Mouse (Mus musculus): ENCODE measurements around the gene Fig4. TPM values are rescaled to one million over a fixed set of nuclear protein-coding genes. Genes with fewer than 3 reads are reported as not detected.

The Fig4 gene
- polyA plus RNA-seq, 1 experiment from 2014 or later: 24.7 TPM

GRCm38 (mm10) chr10:41288771-41289415 lies 14.2 kb downstream of the Fig4 start:
- H3K4me1 ChIP-seq: peaks cover 13% of the 10 kb centered on the region
- no peak overlapping the region for H3K4me3 ChIP-seq
- peak overlapping the region; percentile 50; the same call in 1 of the 2 replicates for H3K9ac ChIP-seq
- peak; percentile 90 for ATAC-seq (ENCODE audit: low FRiP score)
- no peak overlapping the region for H3K4me2 ChIP-seq (replicated peaks)
- H3K36me3 ChIP-seq: no peaks in the 10 kb centered on the region; the same call in 1 of the 2 replicates
- no peaks in the 10 kb centered on the region for H3K9me3 ChIP-seq (replicated peaks)
- H3K27me3 ChIP-seq: no peaks in the 10 kb centered on the region
- no peak overlapping the region for H3K27ac ChIP-seq
- 39% methylated on average over 16 of the region's 16 CpGs for WGBS

- H3K4me3 ChIP-seq: no peak overlapping the region
- H3K9ac ChIP-seq: peak overlapping the region; percentile 50; the same call in 1 of the 2 replicates
- peaks cover 9% of the 10 kb centered on the region for H3K4me1 ChIP-seq
- H3K27ac ChIP-seq: no peak overlapping the region
- ATAC-seq (ENCODE audit: low FRiP score): no peak
- H3K4me2 ChIP-seq (replicated peaks): no peak overlapping the region
- H3K27me3 ChIP-seq: no peaks in the 10 kb centered on the region
- H3K36me3 ChIP-seq: no peaks in the 10 kb centered on the region; the same call in 1 of the 2 replicates
- 85% methylated on average over 1 of the region's 1 CpGs for WGBS
- no peaks in the 10 kb centered on the region for H3K9me3 ChIP-seq (replicated peaks)
Observed at GRCm38 (mm10) chr10:41288074-41288473, 15.0 kb downstream of the Fig4 start.

GRCm38 (mm10) chr10:41287618-41288017 lies 15.4 kb downstream of the Fig4 start:
- H3K36me3 ChIP-seq: peaks cover 3% of the 10 kb centered on the region; the same call in 1 of the 2 replicates
- no peaks in the 10 kb centered on the region for H3K27me3 ChIP-seq
- no peak overlapping the region for H3K9ac ChIP-seq
- H3K27ac ChIP-seq: no peak overlapping the region
- WGBS: 89% methylated on average over 3 of the region's 3 CpGs
- H3K4me1 ChIP-seq: peaks cover 5% of the 10 kb centered on the region
- no peaks in the 10 kb centered on the region for H3K9me3 ChIP-seq (replicated peaks)
- H3K4me3 ChIP-seq: no peak overlapping the region
- no peak overlapping the region for H3K4me2 ChIP-seq (replicated peaks)
- no peak for ATAC-seq (ENCODE audit: low FRiP score)

GRCm38 (mm10) chr10:41282086-41282485 lies 21.0 kb downstream of the Fig4 start:
- Histone ChIP-seq H3K4me2 (replicated peaks) (no peak overlapping the region), H3K4me1 (no peaks in the 10 kb centered on the region), H3K4me3 (no peak overlapping the region), H3K27ac (no peak overlapping the region), H3K9ac (no peak overlapping the region), H3K27me3 (no peaks in the 10 kb centered on the region), H3K9me3 (replicated peaks) (no peaks in the 10 kb centered on the region), H3K36me3 (peaks cover 4% of the 10 kb centered on the region)
- no peak for ATAC-seq (ENCODE audit: low FRiP score)
- WGBS: 92% methylated on average over 2 of the region's 2 CpGs

GRCm38 (mm10) chr10:41280796-41281195 lies 22.3 kb downstream of the Fig4 start:
- WGBS: 92% methylated on average over 2 of the region's 2 CpGs
- no peak for ATAC-seq (ENCODE audit: low FRiP score)

GRCm38 (mm10) chr10:41280177-41280576 lies 22.9 kb downstream of the Fig4 start:
- Histone ChIP-seq H3K27me3 (no peaks in the 10 kb centered on the region), H3K36me3 (peaks cover 7% of the 10 kb centered on the region), H3K9me3 (replicated peaks) (no peaks in the 10 kb centered on the region), H3K4me3 (no peak overlapping the region), H3K9ac (no peak overlapping the region), H3K4me1 (no peaks in the 10 kb centered on the region), H3K4me2 (replicated peaks) (no peak overlapping the region), H3K27ac (no peak overlapping the region)
- ATAC-seq (ENCODE audit: low FRiP score): no peak
- WGBS: 50% methylated on average over 6 of the region's 6 CpGs

More at GRCm38 (mm10) chr10:41280796-41281195, 22.3 kb downstream of the Fig4 start:
- H3K4me1 ChIP-seq: no peaks in the 10 kb centered on the region
- H3K4me3 ChIP-seq: no peak overlapping the region
- H3K36me3 ChIP-seq: peaks cover 7% of the 10 kb centered on the region
- no peak overlapping the region for H3K27ac ChIP-seq
- no peaks in the 10 kb centered on the region for H3K9me3 ChIP-seq (replicated peaks)
- H3K27me3 ChIP-seq: no peaks in the 10 kb centered on the region
- no peak overlapping the region for H3K9ac ChIP-seq
- no peak overlapping the region for H3K4me2 ChIP-seq (replicated peaks)

- no peaks in the 10 kb centered on the region for H3K27me3 ChIP-seq
- no peak overlapping the region for H3K4me3 ChIP-seq
- no peak overlapping the region for H3K4me2 ChIP-seq (replicated peaks)
- peaks cover 7% of the 10 kb centered on the region for H3K36me3 ChIP-seq
- no peaks in the 10 kb centered on the region for H3K9me3 ChIP-seq (replicated peaks)
- ATAC-seq (ENCODE audit: low FRiP score): no peak
- H3K9ac ChIP-seq: no peak overlapping the region
- no peak overlapping the region for H3K27ac ChIP-seq
- H3K4me1 ChIP-seq: no peaks in the 10 kb centered on the region
- WGBS: 86% methylated on average over 1 of the region's 1 CpGs
Observed at GRCm38 (mm10) chr10:41278808-41279207, 24.3 kb downstream of the Fig4 start.

GRCm38 (mm10) chr10:41274871-41275270 lies 28.2 kb downstream of the Fig4 start:
- Histone ChIP-seq H3K4me3 (no peak overlapping the region), H3K36me3 (peaks cover 3% of the 10 kb centered on the region), H3K9me3 (replicated peaks) (no peaks in the 10 kb centered on the region), H3K9ac (no peak overlapping the region), H3K4me2 (replicated peaks) (no peak overlapping the region), H3K27ac (no peak overlapping the region), H3K27me3 (no peaks in the 10 kb centered on the region), H3K4me1 (no peaks in the 10 kb centered on the region)
- 88% methylated on average over 1 of the region's 1 CpGs for WGBS
- no peak for ATAC-seq (ENCODE audit: low FRiP score)

- no peak for ATAC-seq (ENCODE audit: low FRiP score)
- Histone ChIP-seq H3K9ac (no peak overlapping the region), H3K27me3 (no peaks in the 10 kb centered on the region), H3K4me2 (replicated peaks) (no peak overlapping the region), H3K9me3 (replicated peaks) (no peaks in the 10 kb centered on the region), H3K36me3 (peaks cover under 1% of the 10 kb centered on the region), H3K4me3 (no peak overlapping the region), H3K4me1 (no peaks in the 10 kb centered on the region), H3K27ac (no peak overlapping the region)
- WGBS: 44% methylated on average over 7 of the region's 7 CpGs
Observed at GRCm38 (mm10) chr10:41271860-41272259, 31.2 kb downstream of the Fig4 start.

GRCm38 (mm10) chr10:41261889-41262288 lies 41.2 kb downstream of the Fig4 start:
- no peak overlapping the region for H3K27ac ChIP-seq
- no peaks in the 10 kb centered on the region for H3K9me3 ChIP-seq (replicated peaks)
- no peak overlapping the region for H3K4me3 ChIP-seq
- no peaks in the 10 kb centered on the region for H3K27me3 ChIP-seq
- no peaks in the 10 kb centered on the region for H3K4me1 ChIP-seq
- no peak for ATAC-seq (ENCODE audit: low FRiP score)
- no peak overlapping the region for H3K9ac ChIP-seq
- peaks cover 16% of the 10 kb centered on the region for H3K36me3 ChIP-seq
- H3K4me2 ChIP-seq (replicated peaks): no peak overlapping the region

GRCm38 (mm10) chr10:41261218-41261617 lies 41.8 kb downstream of the Fig4 start:
- no peak overlapping the region for H3K4me3 ChIP-seq
- no peak overlapping the region for H3K9ac ChIP-seq
- no peaks in the 10 kb centered on the region for H3K4me1 ChIP-seq
- 65% methylated on average over 1 of the region's 1 CpGs for WGBS
- no peaks in the 10 kb centered on the region for H3K27me3 ChIP-seq
- no peaks in the 10 kb centered on the region for H3K9me3 ChIP-seq (replicated peaks)
- ATAC-seq (ENCODE audit: low FRiP score): no peak
- no peak overlapping the region for H3K4me2 ChIP-seq (replicated peaks)
- H3K36me3 ChIP-seq: peaks cover 17% of the 10 kb centered on the region
- H3K27ac ChIP-seq: no peak overlapping the region

GRCm38 (mm10) chr10:41260243-41261006 lies 42.6 kb downstream of the Fig4 start:
- Histone ChIP-seq H3K4me3 (no peak overlapping the region), H3K4me2 (replicated peaks) (no peak overlapping the region), H3K27me3 (no peaks in the 10 kb centered on the region), H3K9me3 (replicated peaks) (no peaks in the 10 kb centered on the region), H3K9ac (no peak overlapping the region), H3K4me1 (no peaks in the 10 kb centered on the region), H3K27ac (no peak overlapping the region), H3K36me3 (peaks cover 23% of the 10 kb centered on the region)
- WGBS: 61% methylated on average over 8 of the region's 8 CpGs
- ATAC-seq (ENCODE audit: low FRiP score): no peak

GRCm38 (mm10) chr10:41250749-41251065 lies 52.4 kb downstream of the Fig4 start:
- peaks cover 14% of the 10 kb centered on the region for H3K36me3 ChIP-seq
- no peak overlapping the region for H3K4me2 ChIP-seq (replicated peaks)
- peaks cover 8% of the 10 kb centered on the region; the same call in 1 of the 2 replicates for H3K4me1 ChIP-seq
- no peaks in the 10 kb centered on the region for H3K9me3 ChIP-seq (replicated peaks)
- no peak for ATAC-seq (ENCODE audit: low FRiP score)
- no peaks in the 10 kb centered on the region for H3K27me3 ChIP-seq
- H3K27ac ChIP-seq: no peak overlapping the region
- WGBS: 78% methylated on average over 5 of the region's 5 CpGs
- H3K4me3 ChIP-seq: no peak overlapping the region
- no peak overlapping the region for H3K9ac ChIP-seq

All from hindbrain, embryonic 12.5 days (tissue).